Mouse (Mus musculus) bone marrow macrophage, adult 2 months (primary cell): ENCODE results near the gene Ttc7.

Source experiments
- CTCF ChIP-seq: IDR thresholded peaks from 2 replicates; pipeline ENCODE4 v1.5.1; 2012; ENCODE audit warnings: low read depth, mild to moderate bottlenecking, low read length, moderate library complexity
- POLR2A ChIP-seq: IDR thresholded peaks from 2 replicates; pipeline ENCODE4 v1.6.1; 2012; ENCODE audit warnings: mild to moderate bottlenecking, low read depth, low read length, borderline replicate concordance

DNA sequence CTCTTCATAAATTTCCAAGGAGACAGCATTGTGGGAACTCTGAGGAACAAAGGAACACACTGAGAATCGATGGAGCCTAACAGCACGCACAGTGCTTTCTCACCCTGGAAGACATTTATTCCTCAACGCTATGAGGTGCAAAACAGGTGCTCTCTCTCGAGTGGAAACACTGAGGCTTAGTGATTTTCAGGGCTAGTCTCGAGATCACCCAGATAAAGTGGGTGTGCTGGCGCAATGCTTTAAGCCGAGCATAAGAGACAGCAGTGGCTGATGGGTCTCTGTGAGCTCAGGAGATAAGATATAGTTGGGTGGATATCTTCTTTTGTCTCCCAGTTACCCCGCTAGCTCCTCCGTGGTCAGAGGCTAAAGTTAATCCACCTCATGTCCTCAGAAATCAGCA lies 36.6 kb upstream of the Ttc7 start:
- TF ChIP-seq CTCF: no peak
- no peak for TF ChIP-seq POLR2A
